Mouse (Mus musculus): Measurements from ENCODE around the gene BC030867.

GRCm38 (mm10) chr11:102308104-102308503 is 59.4 kb downstream of the BC030867 start:
- TF ChIP-seq POLR2A (IDR thresholded peaks at IDR 0.05; ENCODE audit: borderline replicate concordance, extremely low read depth, low read depth, low read length) (no peak), CTCF (IDR thresholded peaks at IDR 0.05; ENCODE audit: insufficient read depth, low read length) (no peak)

All from lung, adult 2 months (tissue).